Mouse (Mus musculus): Measurements from ENCODE around the gene Plcl2. TPM values are rescaled to one million over a fixed set of nuclear protein-coding genes. Genes with fewer than 3 reads are reported as not detected.

The Plcl2 gene
- polyA plus RNA-seq (2017; shearing (Covaris generic)) = 11.3 TPM

GRCm38 (mm10) chr17:50509251-50510104 lies at the start of gene Plcl2:
Gene Plcl2, plus strand, starts transcription at chr17:50509403.

Other genes starting within 250 kb of the Plcl2 start
- 0.22 TPM for gene Dazl, start 215.8 kb upstream of the Plcl2 start, polyA plus RNA-seq (2017; shearing (Covaris generic))